Mouse (Mus musculus) gastrocnemius, postnatal 10 days (tissue): Measurements from ENCODE around the gene Ipmk. TPM values are rescaled to one million over a fixed set of nuclear protein-coding genes. Genes with fewer than 3 reads are reported as not detected.
A peak's percentile ranks its signal among the peaks of the same experiment; 100 is the strongest.

Experiments
- DNase-seq: peaks from one replicate; pipeline ENCODE4 v3.0.0; 2021; ENCODE audit warnings: mixed read lengths
- total RNA-seq, 2 experiments: library from RNA; stranded (reverse); gene quantifications; 2 replicates each; pipeline ENCODE4 v1.2.3; 2021

Ipmk gene
- total RNA-seq, 2 experiments from 2014 or later, result 10.3 to 12.2 TPM

DNA sequence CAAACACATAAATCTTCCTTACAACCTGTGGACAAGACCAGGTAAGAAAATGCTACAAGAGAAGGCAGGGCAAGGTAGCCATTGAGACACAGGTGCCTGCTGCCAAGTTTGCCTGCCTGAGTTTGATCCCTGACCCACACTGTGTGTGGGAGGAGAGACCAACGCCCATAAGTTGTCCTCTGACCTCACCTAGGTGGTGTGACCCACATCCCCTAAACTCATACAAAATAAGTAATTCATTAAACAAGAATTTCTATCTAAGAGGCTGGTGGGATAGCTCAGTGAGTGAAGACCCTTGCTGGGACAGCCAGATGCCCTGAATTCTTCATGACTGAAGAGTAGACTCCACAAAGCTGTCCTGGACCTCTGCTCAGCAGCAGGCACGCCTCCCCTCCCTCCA is 7.4 kb upstream of the Ipmk start:
- no peak for DNase-seq

DNA sequence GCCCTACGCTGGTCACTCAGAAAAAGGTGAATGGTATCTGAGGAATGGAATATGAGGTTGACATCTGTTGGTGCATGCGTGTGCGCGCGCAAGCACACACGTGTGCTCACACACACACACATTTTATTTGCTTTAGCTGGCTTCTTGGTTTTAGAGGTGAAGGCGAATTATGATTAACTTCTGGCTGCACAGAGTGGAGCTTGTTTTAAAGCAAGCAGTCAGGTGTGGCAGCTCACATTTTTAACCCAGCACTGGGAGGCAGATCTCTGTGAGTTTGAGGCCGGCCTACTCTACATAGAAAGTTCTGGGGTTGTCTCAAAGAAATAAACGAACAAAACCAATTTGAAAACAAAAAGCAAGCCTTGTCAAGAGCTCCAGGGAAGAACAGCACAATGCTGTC is 6.3 kb upstream of the Ipmk start:
- no peak for DNase-seq

DNA sequence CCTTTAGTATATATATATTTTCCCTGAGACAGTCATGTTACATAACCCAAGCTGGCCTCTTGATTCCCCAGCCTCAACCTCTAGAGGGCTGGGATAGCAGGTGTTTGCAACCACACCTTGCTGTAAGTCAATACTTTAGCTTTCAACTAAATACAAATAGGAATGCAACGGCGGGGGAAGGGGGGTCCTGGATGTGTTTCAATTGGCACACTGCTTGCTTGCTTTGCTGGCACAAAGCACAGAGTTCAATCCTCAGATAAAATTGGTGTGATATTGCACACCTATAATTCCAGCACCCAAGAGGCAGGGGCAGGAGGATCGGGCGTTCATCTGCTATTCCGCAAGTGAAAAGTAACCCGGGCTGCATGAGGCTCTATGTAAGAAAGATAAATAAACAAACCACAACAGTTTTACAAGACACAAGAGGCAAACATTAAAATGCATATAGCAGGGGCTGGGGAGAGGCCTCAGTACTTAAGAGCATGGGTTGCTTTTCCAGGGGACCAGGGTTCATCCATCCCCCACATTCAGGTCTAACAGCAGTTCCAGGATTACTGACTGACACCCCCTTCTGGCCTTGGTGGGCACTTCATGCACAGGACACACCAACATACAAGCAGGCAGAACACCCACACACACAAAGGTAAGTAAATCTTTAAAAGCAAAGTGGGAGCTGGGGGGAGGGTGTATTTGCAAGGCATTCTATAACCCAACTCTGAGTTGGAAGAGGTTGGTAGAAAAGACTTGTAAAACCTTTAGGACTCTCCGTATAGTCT is 5.3 kb upstream of the Ipmk start:
- no peak for DNase-seq

DNA sequence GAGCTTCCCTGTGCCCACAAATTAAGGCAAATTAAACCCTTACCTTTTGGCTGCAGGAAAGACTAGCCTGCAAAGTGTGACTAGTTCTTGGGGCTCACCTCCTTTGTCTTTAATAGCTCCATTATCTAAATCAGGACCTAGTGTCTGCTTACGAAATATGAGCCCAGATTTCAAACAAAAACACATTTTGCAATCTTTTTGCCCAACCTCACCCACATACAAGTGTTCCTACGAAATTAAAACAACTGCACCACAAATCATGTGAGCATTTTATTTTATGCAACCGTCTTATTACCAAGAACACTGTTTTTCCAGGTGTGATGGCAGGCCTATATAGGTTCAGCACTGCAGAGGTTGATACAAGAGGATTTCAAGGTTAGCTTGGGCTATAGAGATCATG is 4.4 kb upstream of the Ipmk start:
- DNase-seq, result no peak

DNA sequence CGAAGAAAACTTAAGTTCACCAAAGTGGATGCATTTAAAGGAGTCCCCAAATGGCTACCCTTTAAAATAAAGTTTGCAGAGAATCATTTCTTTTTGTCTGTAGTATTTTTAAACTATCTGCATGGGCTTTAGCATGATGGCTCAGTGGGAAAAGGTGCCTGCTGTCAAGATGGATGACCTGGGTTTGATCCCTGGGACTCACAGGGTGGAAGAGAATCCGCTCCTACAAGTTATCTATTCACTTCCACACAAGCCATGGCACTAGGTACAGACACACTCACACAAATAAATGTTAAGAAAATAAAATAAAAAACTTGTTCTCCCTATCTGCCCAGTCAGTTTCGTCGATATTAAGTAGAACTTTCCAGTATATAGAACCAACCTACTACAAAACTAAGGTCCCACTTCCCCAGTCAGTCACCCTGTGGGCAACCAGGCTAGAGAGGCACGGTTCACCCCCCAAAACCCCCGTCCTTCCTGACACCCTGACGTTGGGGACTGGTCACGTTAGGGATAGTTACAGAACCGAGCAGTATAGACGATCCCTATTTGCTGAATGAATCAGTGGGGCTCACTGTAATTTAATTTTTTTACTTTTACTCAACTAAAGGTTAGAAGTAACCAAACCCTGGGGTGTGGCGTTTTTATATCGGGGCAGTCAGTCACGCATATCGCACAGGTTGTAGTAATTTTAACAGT is 3.8 kb upstream of the Ipmk start:
- DNase-seq, result no peak

DNA sequence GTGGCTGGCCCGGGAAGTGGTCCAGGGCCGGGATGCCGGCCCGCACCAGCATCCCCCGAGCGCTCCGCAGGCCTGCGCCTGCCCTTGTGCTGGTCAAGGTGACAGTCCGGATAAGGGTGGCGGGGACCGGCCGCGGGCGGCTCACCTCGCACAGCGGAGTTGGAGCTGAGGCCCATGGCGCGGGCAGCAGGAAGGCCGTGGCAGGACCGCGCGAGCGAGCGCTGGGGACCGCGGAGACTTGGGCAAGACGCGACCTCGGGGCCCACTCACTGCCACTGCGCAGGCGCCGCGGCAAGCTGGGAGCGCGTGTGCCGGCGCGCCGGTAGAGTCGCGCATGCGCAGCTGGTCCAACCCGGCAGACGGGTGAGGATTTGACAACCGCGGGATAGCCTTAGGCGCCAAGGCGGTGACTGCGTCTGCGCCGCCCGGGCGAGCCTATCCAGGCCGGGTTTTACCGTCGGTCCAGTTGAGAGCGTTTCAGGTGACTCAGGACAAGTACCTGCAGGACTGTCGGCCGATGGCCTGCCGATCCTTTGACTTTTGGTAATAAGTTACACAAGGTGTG is 2.9 kb upstream of the Ipmk start, which contains the start of gene Cisd1:
Cisd1 (minus strand) TSS at position 376 of the 565 bp plus-strand sequence.
- DNase-seq, result peak; percentile 95

DNA sequence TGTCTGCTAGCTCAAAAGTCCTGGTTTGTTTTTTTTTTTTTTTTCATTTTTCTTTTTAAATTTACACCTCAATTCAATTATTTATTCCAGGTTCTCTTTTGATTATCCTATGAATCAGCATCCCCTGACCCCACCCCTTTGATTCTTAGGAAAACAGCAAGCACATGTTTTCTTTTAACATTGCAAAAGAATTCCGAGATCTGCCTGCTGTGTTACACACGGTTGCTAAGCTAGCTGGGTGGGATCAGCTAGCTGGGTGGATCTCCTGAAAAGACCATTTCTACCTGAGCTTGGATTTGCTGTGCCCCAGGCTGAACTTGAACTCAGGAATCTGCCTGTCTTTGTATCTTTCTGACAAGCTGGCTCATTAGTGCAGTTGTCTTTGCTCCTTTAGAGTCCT is 1.5 kb upstream of the Ipmk start:
- no peak for DNase-seq

DNA sequence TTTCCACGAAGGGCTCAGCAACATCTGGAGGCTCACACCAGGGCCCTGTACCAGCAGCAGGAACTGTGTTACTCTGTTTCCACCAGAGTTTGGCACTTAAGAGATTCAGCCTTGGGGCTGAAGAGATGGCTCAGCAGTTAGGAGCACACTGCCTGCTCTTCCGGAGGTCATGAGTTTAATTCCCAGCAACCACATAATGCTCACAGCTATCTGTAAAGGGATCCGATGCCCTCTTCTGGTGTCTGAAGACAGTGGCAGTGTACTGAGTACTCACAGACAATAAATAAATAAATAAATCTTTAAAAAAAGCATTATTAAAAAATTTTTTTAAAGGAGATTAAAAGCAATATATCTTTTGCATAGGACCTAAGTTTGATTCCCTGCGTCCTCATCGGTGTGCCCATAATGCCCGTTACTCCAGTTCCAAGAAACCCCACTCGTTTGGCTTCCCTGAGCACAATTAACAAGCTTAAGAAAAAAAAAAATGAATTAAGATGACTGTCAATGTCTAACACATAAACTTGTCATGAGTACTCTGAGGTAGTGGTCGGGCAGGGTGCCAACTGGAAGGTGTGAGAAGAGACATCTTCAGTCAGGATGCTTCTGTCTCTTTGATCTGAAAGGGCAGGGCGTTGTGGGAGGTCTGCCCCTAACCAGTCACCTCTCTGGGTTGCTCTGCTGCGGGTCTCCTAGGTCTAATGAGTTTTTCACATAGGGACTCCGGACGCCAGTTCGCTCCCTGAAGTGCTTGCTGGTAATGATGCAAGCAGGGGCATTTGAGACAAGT is 648 bp upstream of the Ipmk start:
- peak; percentile 60 for DNase-seq

DNA sequence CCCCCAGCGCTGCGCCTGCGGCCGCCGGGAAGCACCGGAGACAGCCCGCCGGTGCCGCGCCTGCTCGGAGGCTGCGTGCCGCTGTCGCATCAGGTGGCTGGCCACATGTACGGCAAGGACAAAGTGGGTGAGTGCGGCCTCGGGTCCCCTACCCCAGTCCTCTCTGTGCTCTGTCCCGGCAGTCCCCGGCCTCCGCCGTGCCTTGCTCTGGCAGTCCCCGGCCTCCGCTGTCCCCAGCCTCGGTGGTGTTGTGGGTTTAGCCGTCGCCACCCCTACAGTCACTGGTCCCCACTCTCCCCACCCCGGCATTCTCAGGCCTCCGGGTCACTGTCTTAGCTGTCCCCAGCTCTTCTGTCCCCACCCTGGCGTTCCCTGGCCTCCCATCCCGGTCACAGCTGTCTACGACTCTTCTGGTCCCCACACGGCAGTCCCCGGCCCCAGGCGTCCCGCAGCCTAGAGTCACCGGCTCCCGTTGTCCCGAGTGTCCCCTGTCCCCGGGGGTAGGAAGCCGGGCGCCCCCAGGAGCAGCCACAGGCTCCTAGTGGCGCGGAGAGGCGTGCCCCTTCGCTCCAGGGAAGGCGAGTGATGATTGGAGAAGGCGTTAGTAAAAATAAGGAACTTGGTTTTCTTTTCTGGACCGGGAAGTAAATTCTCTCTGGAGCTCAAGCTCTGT is 537 bp downstream of the Ipmk start:
- peak; percentile 46 for DNase-seq

DNA sequence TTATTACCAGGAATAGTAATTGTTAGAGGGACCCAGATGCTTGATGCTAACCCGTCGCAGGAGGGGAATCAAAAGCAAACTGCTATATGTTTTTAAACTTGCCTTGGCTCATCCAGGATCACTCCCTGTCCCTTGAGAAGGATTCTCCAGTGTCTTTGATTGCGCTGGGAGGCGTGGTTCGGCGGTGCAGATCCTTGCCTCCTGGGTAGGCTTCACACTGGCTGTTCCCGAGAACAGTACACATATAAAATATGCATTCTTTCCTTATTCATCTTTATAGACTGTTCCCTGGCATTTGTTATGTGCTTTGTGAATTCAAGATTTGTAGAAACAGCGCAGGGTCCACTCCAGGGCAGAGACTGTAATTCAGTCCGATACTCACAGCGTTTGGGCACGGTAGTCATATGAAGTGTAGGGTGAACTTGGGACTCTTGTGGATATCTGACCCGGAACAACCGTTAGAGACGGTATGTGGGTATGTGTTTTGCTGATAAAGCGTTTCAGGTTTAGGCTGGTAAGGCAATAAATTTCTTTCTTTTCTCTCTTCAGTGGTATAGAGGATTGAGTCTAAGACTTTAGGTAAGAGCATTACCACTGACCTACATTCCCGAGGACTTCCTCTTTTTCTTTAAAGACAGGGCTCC is 1.2 kb downstream of the Ipmk start:
- DNase-seq, result no peak

DNA sequence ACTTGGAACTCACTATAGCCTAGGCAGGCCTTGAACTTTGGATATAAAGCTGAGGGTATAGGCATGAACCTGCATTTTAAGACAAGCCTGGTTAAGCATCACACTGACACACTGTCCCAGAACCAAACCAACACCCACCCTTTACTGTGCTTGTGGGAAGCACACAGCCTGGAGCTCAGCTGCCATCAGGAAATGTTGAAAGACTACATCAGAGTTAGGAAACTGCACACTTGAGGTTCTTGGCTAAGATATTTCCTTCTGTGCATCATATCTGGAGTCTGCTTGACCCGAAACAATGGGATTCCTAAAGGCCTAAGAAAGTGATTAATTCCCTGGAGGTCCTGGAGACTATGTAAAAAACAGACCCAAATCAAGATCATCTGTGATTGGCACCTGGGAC is 1.7 kb downstream of the Ipmk start:
- no peak for DNase-seq

DNA sequence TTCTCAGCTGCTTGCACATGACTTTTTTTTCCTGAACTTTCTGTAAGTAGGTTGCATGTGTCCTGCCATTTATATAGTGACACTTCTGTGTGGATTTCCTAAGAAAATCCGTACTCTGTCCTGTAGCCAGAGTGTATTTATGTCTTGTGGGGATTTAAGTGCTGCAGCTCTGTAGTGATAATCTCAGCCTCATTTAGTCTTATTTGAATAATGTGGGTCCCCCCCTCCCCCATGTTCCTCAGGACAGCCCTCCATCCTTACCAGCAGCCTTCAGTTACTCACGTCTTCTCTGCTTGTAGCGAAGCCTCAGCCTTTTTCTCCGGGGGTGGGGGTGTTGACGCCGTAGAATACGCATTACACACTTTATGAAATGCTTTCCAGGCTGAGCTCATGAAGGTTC is 3.7 kb downstream of the Ipmk start:
- DNase-seq, result no peak

DNA sequence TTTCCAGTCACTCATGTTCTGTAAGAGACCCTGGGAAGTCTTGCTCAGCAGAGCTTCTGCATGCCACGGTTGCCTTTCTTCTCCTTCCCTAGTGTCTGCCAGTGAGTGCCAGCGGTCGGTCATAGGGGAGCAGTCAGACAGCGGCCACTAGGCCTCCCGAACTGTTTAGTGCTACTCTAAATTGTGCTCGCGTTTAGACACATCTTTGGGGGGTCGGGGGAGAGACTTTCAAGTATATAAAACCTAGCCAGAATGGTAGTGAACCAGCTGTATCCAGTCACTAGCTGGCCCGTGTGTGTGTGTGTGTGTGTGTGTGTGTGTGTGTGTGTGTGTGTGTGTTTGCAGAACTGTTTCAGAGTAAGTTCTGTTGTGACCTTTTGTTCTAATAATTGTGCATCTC is 6.3 kb downstream of the Ipmk start:
- no peak for DNase-seq

DNA sequence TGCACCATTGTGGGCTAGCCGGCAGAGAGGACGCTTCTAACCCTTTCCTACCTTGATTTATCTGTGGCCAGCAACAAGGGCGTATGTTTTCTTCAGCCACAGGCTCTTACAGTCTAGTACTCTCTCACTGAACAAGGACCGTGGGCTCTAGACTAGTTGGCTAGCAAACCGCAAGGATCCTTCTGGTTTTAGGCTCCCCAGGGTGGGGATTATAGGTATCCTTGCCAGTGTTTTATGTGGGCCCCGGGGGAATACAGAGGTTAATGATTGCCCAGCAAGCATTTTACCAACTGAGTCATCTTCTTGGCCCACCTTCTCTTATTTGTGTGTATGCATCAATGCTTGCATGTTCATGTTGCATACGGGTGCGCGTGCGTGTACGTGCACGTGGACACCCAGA is 7.4 kb downstream of the Ipmk start:
- no peak for DNase-seq

DNA sequence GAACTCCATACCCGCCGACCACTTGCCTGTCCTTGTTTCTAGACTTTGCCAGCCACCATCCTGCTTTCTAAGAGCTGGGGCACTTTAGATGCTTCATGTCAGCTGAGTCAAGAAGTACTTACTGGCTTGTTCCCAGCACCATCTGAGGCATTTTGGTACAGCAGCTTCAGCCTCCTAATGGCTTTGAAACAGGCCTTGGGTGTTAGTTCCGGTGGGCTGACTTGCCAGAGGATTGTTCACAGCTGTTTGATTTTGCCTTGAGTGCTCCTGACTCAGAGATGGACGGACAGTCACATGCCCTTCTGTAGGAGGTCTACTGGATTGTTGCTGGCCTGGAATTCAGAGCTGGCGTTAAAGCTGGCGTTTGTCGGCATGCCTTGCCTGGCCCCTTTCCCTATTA is 13.5 kb downstream of the Ipmk start:
- DNase-seq, result no peak

DNA sequence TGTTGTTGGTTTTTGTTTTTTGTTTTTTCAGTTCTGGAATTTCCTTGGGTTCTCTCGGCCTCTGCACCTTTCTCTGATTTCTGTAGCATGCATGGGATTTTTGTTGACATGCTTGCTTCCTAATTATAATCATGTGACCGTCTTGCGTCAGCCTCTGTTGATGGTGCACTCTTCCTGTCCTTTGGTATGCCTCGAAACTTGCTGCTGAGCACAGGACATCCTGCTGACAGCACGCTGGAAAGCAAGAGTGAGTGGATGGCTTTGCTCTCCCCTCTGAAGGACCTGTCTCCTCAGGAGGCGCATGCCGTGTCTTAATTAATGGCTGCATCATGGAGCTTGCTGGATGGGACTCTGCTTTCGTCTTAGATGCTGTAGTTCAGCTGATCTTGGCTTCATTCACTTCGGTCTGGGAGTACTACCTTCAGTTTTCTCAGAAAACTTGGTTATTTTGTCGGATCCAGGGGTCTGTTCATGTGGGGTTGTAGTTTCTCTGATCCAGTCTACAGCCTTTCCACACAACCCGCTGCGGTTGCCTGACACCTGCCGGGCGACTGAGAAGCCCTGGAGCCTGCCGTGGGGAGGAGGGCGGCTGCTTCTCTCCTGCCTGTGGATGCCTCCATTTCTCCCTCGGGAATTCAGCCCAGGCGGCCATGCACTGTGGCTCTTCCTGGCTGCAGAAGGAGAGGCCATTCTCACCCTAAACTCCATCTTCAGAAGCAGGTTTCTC is 14.4 kb downstream of the Ipmk start:
- DNase-seq, result no peak

DNA sequence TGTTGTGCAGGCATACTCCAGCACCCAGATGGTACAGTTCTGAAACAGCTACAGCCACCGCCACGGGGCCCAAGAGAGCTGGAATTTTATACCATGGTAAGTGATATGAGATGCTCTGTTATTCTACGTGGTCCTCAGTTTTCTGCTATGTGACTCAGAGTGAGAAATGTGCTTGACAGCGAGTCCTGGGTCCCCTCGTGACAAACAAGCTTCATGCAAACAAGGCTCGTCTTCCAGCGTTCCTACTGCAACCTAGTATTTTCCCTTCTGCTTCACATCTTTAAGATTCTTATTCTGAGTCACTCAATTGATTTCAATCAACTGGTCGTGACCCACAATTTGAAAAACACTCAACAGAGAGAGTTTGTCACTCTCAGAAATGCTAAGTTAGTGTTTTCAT is 15.9 kb downstream of the Ipmk start:
- DNase-seq, result no peak

DNA sequence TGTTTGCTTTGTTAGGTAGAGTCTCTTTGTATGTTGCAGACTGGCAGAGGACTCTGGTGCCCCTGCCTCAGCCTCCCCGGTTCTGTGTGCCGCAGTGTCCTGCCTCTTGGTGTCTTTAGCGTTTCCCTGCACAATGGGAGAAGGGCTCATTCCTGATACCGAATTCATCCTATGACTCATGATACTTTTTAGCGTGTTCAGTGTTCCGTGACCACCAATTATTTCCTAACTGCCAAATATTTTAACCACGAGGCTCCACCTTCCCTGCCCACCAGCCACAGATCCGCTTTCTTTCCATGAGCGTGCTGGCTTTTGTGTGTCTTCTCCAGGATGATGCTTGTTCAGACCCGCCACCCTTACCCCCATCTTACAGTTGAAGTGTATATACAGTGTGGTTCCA is 16.3 kb downstream of the Ipmk start:
- no peak for DNase-seq

DNA sequence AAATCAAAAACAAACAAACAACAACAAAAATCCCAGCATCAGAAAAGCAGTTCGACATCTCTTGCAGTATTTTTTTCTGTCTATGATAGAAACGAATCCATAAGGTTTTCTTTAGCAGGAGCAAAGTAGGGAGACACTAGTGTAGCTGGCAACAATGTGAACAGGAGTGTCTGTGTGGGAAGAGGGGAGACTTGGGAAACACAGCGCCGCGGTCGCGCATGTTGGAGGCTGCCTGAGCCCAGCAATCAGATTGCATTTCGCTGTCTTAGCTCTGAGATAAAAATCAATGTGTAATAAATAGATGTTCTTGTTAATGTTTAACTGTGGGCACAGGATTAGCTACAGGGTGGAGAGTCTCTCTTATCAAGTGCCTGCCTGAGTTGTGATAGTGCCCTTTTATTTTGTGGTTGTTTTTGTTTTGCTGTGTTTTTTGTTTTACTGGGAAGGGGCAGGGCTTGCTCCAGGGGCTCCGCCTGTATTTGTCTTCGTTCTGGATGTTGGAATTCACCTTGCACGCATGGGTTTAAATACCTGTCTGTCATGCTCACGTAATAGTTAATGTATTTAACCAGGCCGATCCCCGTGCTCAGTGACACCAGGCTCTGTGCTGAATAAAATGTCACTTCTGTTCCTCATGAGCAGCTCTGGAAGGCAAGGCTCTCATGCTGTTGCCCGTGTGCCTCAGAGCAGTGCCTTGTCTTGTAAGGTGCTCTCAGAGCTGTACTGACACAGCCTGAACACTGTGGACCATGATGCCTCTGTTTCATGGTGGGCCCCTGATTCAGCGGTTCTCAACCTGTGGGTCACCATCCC is 20.8 kb downstream of the Ipmk start:
- DNase-seq, result no peak

DNA sequence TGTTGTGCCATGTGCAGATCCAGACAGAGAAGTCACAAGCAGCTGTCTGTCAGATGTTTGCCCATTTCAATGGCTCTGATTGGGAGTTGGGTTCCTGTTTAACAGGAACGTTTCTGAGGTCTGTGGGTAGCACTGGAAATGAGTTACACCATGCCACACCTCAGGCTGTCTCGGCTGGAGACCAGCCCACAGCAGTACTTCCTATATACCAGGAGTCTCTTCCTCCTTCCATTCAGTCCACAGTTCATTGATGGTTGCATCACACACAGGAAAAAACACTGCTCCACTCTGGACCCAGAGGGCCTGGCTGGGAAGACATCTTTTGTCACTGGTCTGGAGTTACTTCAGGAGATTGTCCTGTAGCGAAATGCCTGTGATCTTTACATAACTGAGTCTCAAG is 21.9 kb downstream of the Ipmk start:
- DNase-seq, result no peak
